Mouse (Mus musculus) limb, embryonic 14.5 days (tissue): Measurements from ENCODE around the gene Plxna4. TPM values are rescaled to one million over a fixed set of nuclear protein-coding genes. Genes with fewer than 3 reads are reported as not detected.

Experiments
- ATAC-seq: fragments of 200-750 bp; cut with Nextera tagmentation; 2 replicates; pipeline ENCODE4 v1.8.0; 2017; ENCODE audit warnings: low read depth, moderate number of reproducible peaks, moderate TSS enrichment; ENCODE audit not compliant: low FRiP score
- DNase-seq: peaks from one replicate; pipeline ENCODE4 v3.0.0-alpha.2; 2015; ENCODE audit warnings: low spot score
- H3K27ac ChIP-seq: fragments of 300-500 bp; sonication (generic); replicated peaks from 2 replicates; pipeline ENCODE4 v1.5.1; 2014; ENCODE audit warnings: low read depth, mild to moderate bottlenecking, low read length, moderate library complexity, mixed read lengths
- H3K27me3 ChIP-seq: fragments of 300-500 bp; sonication (generic); 2 replicates; pipeline ENCODE4 v1.6.1; 2014; ENCODE audit warnings: low read length, mixed read lengths; ENCODE audit not compliant: control insufficient read depth, insufficient read depth
- H3K36me3 ChIP-seq: fragments of 300-500 bp; sonication (generic); 2 replicates; pipeline ENCODE4 v1.6.1; 2014; ENCODE audit warnings: mild to moderate bottlenecking, low read length, moderate library complexity, mixed read lengths; ENCODE audit not compliant: control insufficient read depth, insufficient read depth
- H3K4me1 ChIP-seq: fragments of 300-500 bp; sonication (generic); 2 replicates; pipeline ENCODE4 v1.6.1; 2014; ENCODE audit warnings: antibody characterized with exemption, low read length, mixed read lengths; ENCODE audit not compliant: control insufficient read depth, insufficient read depth
- H3K4me2 ChIP-seq: fragments of 300-500 bp; sonication (generic); replicated peaks from 2 replicates; pipeline ENCODE4 v1.6.1; 2014; ENCODE audit warnings: low read depth, mild to moderate bottlenecking, low read length, moderate library complexity; ENCODE audit not compliant: severe bottlenecking
- H3K4me3 ChIP-seq: fragments of 300-500 bp; sonication (generic); replicated peaks from 2 replicates; pipeline ENCODE4 v1.5.1; 2014; ENCODE audit warnings: low read length
- H3K9ac ChIP-seq: fragments of 300-500 bp; sonication (generic); 2 replicates; pipeline ENCODE4 v1.6.1; 2014; ENCODE audit warnings: mild to moderate bottlenecking, low read depth, low read length, moderate library complexity; ENCODE audit not compliant: severe bottlenecking
- H3K9me3 ChIP-seq: fragments of 300-500 bp; sonication (generic); 2 replicates; pipeline ENCODE4 v1.6.1; 2016; ENCODE audit warnings: low read length; ENCODE audit not compliant: control insufficient read depth
- POLR2A ChIP-seq: fragments of 200-500 bp; IDR thresholded peaks from 2 replicates; pipeline ENCODE4 v1.8.0; 2012; ENCODE audit warnings: inconsistent platforms, mild to moderate bottlenecking, moderate library complexity, borderline replicate concordance; ENCODE audit not compliant: insufficient read depth, insufficient read length; ENCODE audit errors: extremely low read depth
- WGBS: fragments of 180-500 bp; shearing (Covaris S2); extraction: QIAGEN DNeasy Blood & Tissue Kit; methylation state at CpG from one replicate; pipeline ENCODE4 v1.1.7; 2014; 5-methylcytosine and 5-hydroxymethylcytosine counted together
- polyA plus RNA-seq, 2 experiments: library from polyadenylated mRNA; depleted of rRNA in 1 of 2; stranded (reverse) in 1 of 2; unstranded in 1 of 2; fragments of >200 nt; fragmentation: Nextera tagmentation in 1 of 2; extraction: Ambion mirVana in 1 of 2; gene quantifications; 2 replicates each; pipeline versions ENCODE4 v1.2.1 to v1.2.3; 2012 to 2014

Plxna4 gene
- 4.4 and 4.6 TPM in 2 replicates for polyA plus RNA-seq (2012; rRNA removed)
- polyA plus RNA-seq (2014; fragmentation: Nextera tagmentation; extraction: Ambion mirVana), result 6.4 and 8.2 TPM in 2 replicates

DNA sequence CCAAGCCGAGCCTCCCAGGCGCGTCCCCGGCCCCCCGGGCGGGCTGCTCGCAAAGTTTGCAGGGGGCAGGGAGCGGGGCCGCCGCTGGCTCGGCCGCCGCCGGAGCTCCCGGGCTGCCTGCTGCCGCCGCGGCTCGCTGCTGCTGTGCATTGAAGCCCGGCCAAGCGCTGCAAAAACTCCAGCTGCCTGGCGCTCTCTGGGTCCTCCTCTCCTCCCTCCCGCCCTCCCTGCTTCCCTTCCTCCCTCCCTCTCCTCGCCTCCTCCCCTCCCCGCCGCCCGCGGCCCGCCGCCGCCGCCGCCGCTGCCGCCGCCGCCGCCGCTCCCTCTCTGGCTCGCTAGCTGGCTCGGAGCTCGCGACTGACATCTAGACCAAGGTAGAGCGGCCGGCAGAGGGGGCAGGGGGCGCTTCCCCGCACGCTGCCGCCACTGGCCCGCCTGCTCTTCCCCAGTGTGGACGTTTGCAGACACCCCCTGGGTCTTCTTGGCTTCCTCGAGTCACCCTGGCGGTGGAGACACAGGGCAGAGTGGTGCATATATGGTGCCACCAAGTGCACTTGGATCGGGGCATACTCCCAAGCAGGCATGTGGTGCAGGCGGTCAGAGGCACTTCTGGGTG, at the start of gene Plxna4:
TSS of gene Plxna4 (minus strand) at position 137 of the 616 bp plus-strand sequence.
- peaks cover 55% of the 10 kb centered on the region for H3K27me3 ChIP-seq
- WGBS, result 2% methylated on average over 15 of the region's 55 CpGs

DNA sequence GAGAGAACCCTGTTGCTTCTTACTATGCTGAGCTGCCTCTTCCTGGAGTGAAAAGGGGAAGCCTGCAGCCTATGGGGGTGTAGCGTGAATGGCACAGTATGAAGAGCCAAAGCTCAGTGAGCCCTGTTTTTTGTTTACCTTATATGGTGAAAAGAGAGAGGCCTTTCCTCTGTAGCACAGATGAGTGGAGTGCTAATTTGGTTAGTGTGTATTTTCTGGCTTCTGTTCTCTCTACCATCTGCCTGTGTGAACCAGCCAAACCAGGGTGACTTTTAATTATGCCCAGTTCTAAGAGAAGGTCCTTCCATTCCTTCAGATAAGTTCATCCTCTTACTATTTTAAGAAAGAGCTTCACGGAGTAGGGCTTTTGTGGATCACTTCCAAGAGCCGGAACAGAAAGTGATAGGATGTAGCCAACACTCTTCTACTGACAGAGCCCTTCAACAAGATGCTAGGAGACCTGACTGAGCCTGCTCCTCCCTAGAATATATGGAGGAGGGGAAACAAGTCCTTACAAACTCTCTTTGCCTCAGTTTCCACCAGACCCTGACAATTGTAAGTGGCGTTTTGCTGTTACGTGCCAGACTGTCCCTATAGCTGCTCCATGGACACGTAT, 49.7 kb upstream of the Plxna4 start:
- no peak for ATAC-seq
- Histone ChIP-seq H3K27ac (no peak overlapping the region), H3K4me2 (no peak overlapping the region), H3K9me3 (no peaks in the 10 kb centered on the region), H3K36me3 (no peaks in the 10 kb centered on the region), H3K4me3 (no peak overlapping the region), H3K9ac (no peak overlapping the region), H3K27me3 (no peaks in the 10 kb centered on the region), H3K4me1 (no peaks in the 10 kb centered on the region)
- DNase-seq, result no peak
- TF ChIP-seq POLR2A, result no peak
- 85% methylated on average over 6 of the region's 6 CpGs for WGBS

More for the DNA sequence above, at the start of gene Plxna4:
- peak within 1 kb of the TSS; percentile 68 for H3K9ac ChIP-seq
- peak within 1 kb of the TSS; percentile 100 for H3K4me2 ChIP-seq
- peak; percentile 69 for ATAC-seq
- peak; percentile 82 for DNase-seq
- H3K27ac ChIP-seq, result 0 out of 2 replicates have a peak within 1 kb of the TSS, but pooled peaks have one; percentile 38
- H3K4me1 ChIP-seq, result 0 out of 2 replicates have a peak, but pooled peaks cover 7% of the 10 kb centered on the region
- H3K9me3 ChIP-seq, result no peaks in the 10 kb centered on the region
- peak within 1 kb of the TSS; percentile 74 for H3K4me3 ChIP-seq
- no peaks in the 10 kb centered on the region for H3K36me3 ChIP-seq
- TF ChIP-seq POLR2A, result 0 out of 2 replicates have a peak, but pooled peaks have one; percentile 39

DNA sequence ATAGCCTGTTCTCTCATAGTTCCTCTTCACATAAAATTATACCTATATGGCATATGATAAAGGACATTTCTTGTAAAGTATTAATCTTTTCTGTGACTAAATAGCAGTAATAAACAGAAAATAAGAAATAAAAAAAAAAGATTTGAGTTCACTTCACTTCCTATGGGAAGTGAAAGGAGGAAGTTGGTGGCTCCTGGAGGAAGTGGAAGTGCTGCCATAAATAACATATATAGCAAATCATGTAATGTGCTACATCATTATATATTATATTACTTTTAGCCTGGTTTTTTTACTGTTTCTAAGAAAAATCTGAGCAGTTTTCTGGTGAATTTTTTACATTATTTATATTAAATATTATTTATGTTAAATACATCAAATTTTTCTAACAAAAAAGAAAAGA, 22.7 kb upstream of the Plxna4 start:
- Histone ChIP-seq H3K27me3 (no peaks in the 10 kb centered on the region), H3K4me2 (no peak overlapping the region), H3K9me3 (no peaks in the 10 kb centered on the region), H3K4me1 (no peaks in the 10 kb centered on the region), H3K27ac (no peak overlapping the region), H3K36me3 (no peaks in the 10 kb centered on the region), H3K4me3 (no peak overlapping the region), H3K9ac (no peak overlapping the region)
- ATAC-seq (no peak), DNase-seq (no peak)
- TF ChIP-seq POLR2A, result no peak

DNA sequence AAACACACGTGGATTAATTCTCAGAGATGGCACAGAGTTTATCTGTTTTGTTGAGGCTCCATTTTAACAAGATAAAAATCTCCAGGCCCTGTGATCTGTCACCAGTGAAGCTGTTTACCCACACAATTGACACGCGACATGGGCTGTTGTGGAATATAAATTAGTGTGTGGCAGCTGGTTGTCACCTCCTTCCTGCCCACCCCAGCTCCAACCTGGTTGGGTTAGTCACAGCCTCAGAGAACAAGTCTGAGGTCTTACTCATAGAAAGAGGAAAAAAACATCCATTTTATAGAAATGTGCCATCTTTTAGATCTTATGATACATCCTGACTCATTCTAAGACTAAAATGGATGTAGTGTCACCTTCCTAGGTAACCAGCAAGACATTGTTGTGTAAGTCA, 18.8 kb upstream of the Plxna4 start:
- Histone ChIP-seq H3K36me3 (no peaks in the 10 kb centered on the region), H3K27me3 (no peaks in the 10 kb centered on the region), H3K9me3 (no peaks in the 10 kb centered on the region), H3K4me2 (no peak overlapping the region), H3K9ac (no peak overlapping the region), H3K4me3 (no peak overlapping the region), H3K4me1 (no peaks in the 10 kb centered on the region), H3K27ac (no peak overlapping the region)
- DNase-seq (no peak), ATAC-seq (no peak)
- WGBS, result 64% methylated on average over 3 of the region's 3 CpGs
- no peak for TF ChIP-seq POLR2A

DNA sequence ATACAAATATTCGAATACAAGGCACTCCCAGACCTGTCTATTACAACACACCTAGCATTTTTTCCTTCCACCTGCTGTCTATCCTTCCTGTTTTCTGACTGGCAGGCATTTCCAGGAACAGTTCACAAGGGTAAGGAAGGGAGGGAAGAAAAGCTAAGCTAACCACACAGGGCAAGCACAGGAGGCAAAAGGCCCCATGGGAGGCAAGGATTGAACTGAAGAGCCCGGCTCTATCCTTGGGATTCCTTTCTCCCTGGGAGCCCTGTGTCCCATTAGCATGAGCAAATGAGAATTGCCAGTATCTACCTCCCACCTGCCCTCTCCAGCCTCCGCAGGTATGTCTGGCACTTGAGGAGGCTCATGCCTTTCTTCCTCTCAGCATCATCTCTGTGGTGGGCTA, 17.6 kb upstream of the Plxna4 start:
- H3K9me3 ChIP-seq, result no peaks in the 10 kb centered on the region
- no peak for DNase-seq
- H3K4me2 ChIP-seq, result no peak overlapping the region
- H3K27me3 ChIP-seq, result no peaks in the 10 kb centered on the region
- no peak overlapping the region for H3K27ac ChIP-seq
- no peak for TF ChIP-seq POLR2A
- no peak overlapping the region for H3K4me3 ChIP-seq
- no peaks in the 10 kb centered on the region for H3K36me3 ChIP-seq
- WGBS, result 28% methylated on average over 3 of the region's 3 CpGs
- H3K9ac ChIP-seq, result no peak overlapping the region
- H3K4me1 ChIP-seq, result no peaks in the 10 kb centered on the region
- ATAC-seq, result no peak
